Mouse (Mus musculus): ENCODE measurements around the gene Fkbp5. TPM values are rescaled to one million over a fixed set of nuclear protein-coding genes. Genes with fewer than 3 reads are reported as not detected.

The Fkbp5 gene
- total and polyA plus RNA-seq, 3 experiments = 14.4 to 31.4 (median 22.6) TPM

DNA sequence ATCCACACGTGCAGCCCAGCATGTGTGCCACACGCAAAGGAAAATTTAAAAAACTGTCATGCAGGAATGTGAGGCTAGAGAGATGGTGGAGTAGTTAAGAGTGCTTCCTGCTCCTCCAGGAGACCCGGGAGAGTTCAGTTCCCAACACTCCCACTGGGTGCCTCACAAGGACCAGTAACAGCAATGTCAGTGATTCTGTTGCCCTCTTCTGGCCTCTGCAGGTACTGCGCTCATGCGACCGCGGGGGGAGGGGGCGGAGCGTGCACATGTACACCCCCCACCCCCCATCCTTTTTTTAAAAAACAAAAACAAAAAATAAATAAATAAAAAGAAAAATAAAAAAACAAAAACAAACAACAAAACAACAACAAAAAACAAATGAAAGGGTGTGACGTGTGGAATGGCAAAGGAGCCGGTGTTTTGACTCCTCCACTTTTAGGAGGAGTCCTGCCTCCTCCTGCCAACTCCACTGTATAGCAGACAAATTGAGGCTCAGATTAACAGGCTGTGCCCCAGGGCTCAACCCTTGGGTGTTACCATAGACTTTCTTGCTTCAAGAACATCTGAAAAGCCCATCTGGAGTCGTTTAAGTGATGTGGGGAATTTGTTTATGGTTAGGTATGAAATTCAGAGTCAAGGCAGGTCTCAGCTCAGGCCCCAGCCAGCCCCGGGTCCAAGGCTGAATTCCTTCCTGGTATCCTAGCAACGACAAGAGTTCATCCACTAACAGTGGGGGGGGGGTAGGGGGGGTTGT is 35.9 kb upstream of the Fkbp5 start:
- H3K27ac ChIP-seq (ENCODE audit: insufficient read depth, low read depth) = no peak overlapping the region
- peaks cover 34% of the 10 kb centered on the region for H3K27me3 ChIP-seq (replicated peaks)
- H3K9ac ChIP-seq (ENCODE audit: insufficient read depth, low read depth) = no peak overlapping the region

GRCm38 (mm10) chr17:28549111-28549510 is 31.8 kb upstream of the Fkbp5 start, which contains the start of gene Clpsl2:
Clpsl2 (plus strand) TSS chr17:28549411.
- in situ Hi-C loops (cut with MboI; ENCODE audit: low pct_ligation_motif_present, low pct_unique_long_range_greater_than_20kb, low sequenced_read_pairs) (no loop called here), dilution Hi-C loops (cut with MboI; ENCODE audit: extremely low pct_ligation_motif_present, extremely low pct_unique_long_range_greater_than_20kb, low sequenced_read_pairs) (no loop called here)
- Histone ChIP-seq H3K9me3 (replicated peaks; ENCODE audit: low read length) (peaks cover 3% of the 10 kb centered on the region), H3K79me2 (replicated peaks; ENCODE audit: control insufficient read depth, extremely low read depth, insufficient read depth, poor library complexity, severe bottlenecking) (no peaks in the 10 kb centered on the region), H3K4me3 (replicated peaks in 1 of 3; ENCODE audit: low read depth in 2 of 3, low read length in 2 of 3, poor library complexity in 1 of 3) (no peak within 1 kb of the TSS), H3K36me3 (replicated peaks in 1 of 2; ENCODE audit: control insufficient read depth in 1 of 2, insufficient read depth in 1 of 2, low read length in 1 of 2) (no peaks in the 10 kb centered on the region), H3K4me2 (ENCODE audit: insufficient read depth, low read depth, poor library complexity, severe bottlenecking) (no peak within 1 kb of the TSS), H3K4me1 (ENCODE audit: control insufficient read depth in 1 of 2, insufficient read depth in 2 of 2) (peaks cover 0 to 2% of the 10 kb centered on the region in 2 experiments; a peak in 1 of 4 replicates), H3K27ac (ENCODE audit: insufficient read depth, low read depth) (no peak within 1 kb of the TSS; the same call in 1 of the 2 replicates), H3K9ac (ENCODE audit: insufficient read depth, low read depth) (no peak within 1 kb of the TSS), H3K27me3 (replicated peaks) (peaks cover 46% of the 10 kb centered on the region)
- no peak for DNase-seq (ENCODE audit: extremely low read depth)
- no peak for TF ChIP-seq MAX (IDR thresholded peaks at IDR 0.05; ENCODE audit: low read length)
- TF ChIP-seq ZNF384 (IDR thresholded peaks at IDR 0.05; ENCODE audit: low read depth, low read length) = no peak
- TF ChIP-seq POLR2A (IDR thresholded peaks at IDR 0.05; ENCODE audit: low read depth, low read length) = no peak
- no peak for TF ChIP-seq UBTF (IDR thresholded peaks at IDR 0.05; ENCODE audit: low read depth, low read length)
- no peak for TF ChIP-seq SMC3 (IDR thresholded peaks at IDR 0.05; ENCODE audit: low read depth, low read length)
- no peak for TF ChIP-seq TBP (conservative IDR thresholded peaks at IDR 0.05; ENCODE audit: low read depth, low read length)
- TF ChIP-seq POLR2AphosphoS2 (IDR thresholded peaks at IDR 0.05; ENCODE audit: low read depth, low read length) = no peak
- TF ChIP-seq ZKSCAN1 (IDR thresholded peaks at IDR 0.05; ENCODE audit: borderline replicate concordance, low read depth, low read length) = no peak
- no peak for TF ChIP-seq BHLHE40 (IDR thresholded peaks at IDR 0.05; ENCODE audit: low read depth, low read length)
- no peak for TF ChIP-seq IRF4 (IDR thresholded peaks at IDR 0.05; ENCODE audit: low read depth, low read length)
- TF ChIP-seq KAT2A (IDR thresholded peaks at IDR 0.05; ENCODE audit: insufficient replicate concordance, low read length) = no peak
- no peak for TF ChIP-seq MEF2A (IDR thresholded peaks at IDR 0.05; ENCODE audit: borderline replicate concordance, low read depth, low read length)
- no peak for TF ChIP-seq RCOR1 (conservative IDR thresholded peaks at IDR 0.05; ENCODE audit: low read depth, low read length)
- no peak for TF ChIP-seq CTCF (conservative IDR thresholded peaks at IDR 0.05 in 1 of 2, IDR thresholded peaks at IDR 0.05 in 1 of 2; ENCODE audit: low read depth in 2 of 2, low read length in 2 of 2)
- TF ChIP-seq ELF1 (IDR thresholded peaks at IDR 0.05; ENCODE audit: low read depth, low read length) = no peak
- no peak for TF ChIP-seq MXI1 (IDR thresholded peaks at IDR 0.05; ENCODE audit: low read depth, low read length)
- no peak for TF ChIP-seq NELFE (IDR thresholded peaks at IDR 0.05; ENCODE audit: low read depth, low read length)
- TF ChIP-seq SIN3A (IDR thresholded peaks at IDR 0.05; ENCODE audit: low read length) = no peak

More for the DNA sequence above, 35.9 kb upstream of the Fkbp5 start:
- H3K4me1 ChIP-seq (ENCODE audit: control insufficient read depth in 1 of 2, insufficient read depth in 2 of 2) = peaks cover 0 to 18% of the 10 kb centered on the region in 2 experiments; a peak in 2 of 4 replicates
- dilution Hi-C loops (cut with MboI; ENCODE audit: extremely low pct_ligation_motif_present, extremely low pct_unique_long_range_greater_than_20kb, low sequenced_read_pairs) = no loop called here
- H3K4me2 ChIP-seq (ENCODE audit: insufficient read depth, low read depth, poor library complexity, severe bottlenecking) = no peak overlapping the region
- H3K36me3 ChIP-seq (replicated peaks in 1 of 2; ENCODE audit: control insufficient read depth in 1 of 2, insufficient read depth in 1 of 2, low read length in 1 of 2) = no peaks in the 10 kb centered on the region
- in situ Hi-C loops (cut with MboI; ENCODE audit: low pct_ligation_motif_present, low pct_unique_long_range_greater_than_20kb, low sequenced_read_pairs) = no loop called here
- TF ChIP-seq CTCF (conservative IDR thresholded peaks at IDR 0.05 in 1 of 2, IDR thresholded peaks at IDR 0.05 in 1 of 2; ENCODE audit: low read depth in 2 of 2, low read length in 2 of 2) = peak; percentile 63 to 97
- TF ChIP-seq USF1 (IDR thresholded peaks at IDR 0.05; ENCODE audit: low read depth, low read length) = no peak
- TF ChIP-seq USF2 (conservative IDR thresholded peaks at IDR 0.05; ENCODE audit: low read depth, low read length) = no peak
- TF ChIP-seq CHD1 (IDR thresholded peaks at IDR 0.05; ENCODE audit: low read depth, low read length) = no peak
- TF ChIP-seq MYC (IDR thresholded peaks at IDR 0.05; ENCODE audit: low read depth, low read length) = peak; percentile 66; the same call in 1 of the 2 replicates
- no peak for TF ChIP-seq RCOR1 (conservative IDR thresholded peaks at IDR 0.05; ENCODE audit: low read depth, low read length)
- TF ChIP-seq ZNF384 (IDR thresholded peaks at IDR 0.05; ENCODE audit: low read depth, low read length) = no peak
- TF ChIP-seq JUND (conservative IDR thresholded peaks at IDR 0.05; ENCODE audit: low read depth, low read length) = no peak
- no peak for TF ChIP-seq PAX5 (IDR thresholded peaks at IDR 0.05; ENCODE audit: low read length)
- TF ChIP-seq RAD21 (IDR thresholded peaks at IDR 0.05; ENCODE audit: low read depth, low read length) = peak; percentile 67
- peak; percentile 60 for TF ChIP-seq BHLHE40 (IDR thresholded peaks at IDR 0.05; ENCODE audit: low read depth, low read length)
- TF ChIP-seq ZKSCAN1 (IDR thresholded peaks at IDR 0.05; ENCODE audit: borderline replicate concordance, low read depth, low read length) = no peak
- TF ChIP-seq MAZ (IDR thresholded peaks at IDR 0.05; ENCODE audit: low read depth, low read length) = peak; percentile 75
- TF ChIP-seq E2F4 (IDR thresholded peaks at IDR 0.05; ENCODE audit: insufficient replicate concordance, low read depth, low read length) = no peak
- TF ChIP-seq NELFE (IDR thresholded peaks at IDR 0.05; ENCODE audit: low read depth, low read length) = peak; percentile 47; the same call in 1 of the 2 replicates
- no peak for TF ChIP-seq UBTF (IDR thresholded peaks at IDR 0.05; ENCODE audit: low read depth, low read length)
- no peak; the same call in 1 of the 2 replicates for TF ChIP-seq ZC3H11A (IDR thresholded peaks at IDR 0.05; ENCODE audit: low read depth, low read length)
- TF ChIP-seq MAFK (IDR thresholded peaks at IDR 0.05; ENCODE audit: insufficient replicate concordance, low read length) = no peak
- no peak for TF ChIP-seq GABPA (IDR thresholded peaks at IDR 0.05; ENCODE audit: insufficient replicate concordance, low read depth, low read length)
- TF ChIP-seq MAX (IDR thresholded peaks at IDR 0.05; ENCODE audit: low read length) = peak; percentile 48; the same call in 1 of the 2 replicates
- peak; percentile 47; the same call in 1 of the 2 replicates for TF ChIP-seq IRF4 (IDR thresholded peaks at IDR 0.05; ENCODE audit: low read depth, low read length)
- no peak for TF ChIP-seq EP300 (IDR thresholded peaks at IDR 0.05; ENCODE audit: low read length)
- TF ChIP-seq SIN3A (IDR thresholded peaks at IDR 0.05; ENCODE audit: low read length) = no peak
- no peak for TF ChIP-seq POLR2A (IDR thresholded peaks at IDR 0.05; ENCODE audit: low read depth, low read length)
- TF ChIP-seq POLR2AphosphoS2 (IDR thresholded peaks at IDR 0.05; ENCODE audit: low read depth, low read length) = no peak
- TF ChIP-seq TCF12 (IDR thresholded peaks at IDR 0.05; ENCODE audit: low read depth, low read length) = no peak
- TF ChIP-seq MXI1 (IDR thresholded peaks at IDR 0.05; ENCODE audit: low read depth, low read length) = no peak
- TF ChIP-seq KAT2A (IDR thresholded peaks at IDR 0.05; ENCODE audit: insufficient replicate concordance, low read length) = no peak
- no peak for TF ChIP-seq TBP (conservative IDR thresholded peaks at IDR 0.05; ENCODE audit: low read depth, low read length)
- TF ChIP-seq CHD2 (IDR thresholded peaks at IDR 0.05; ENCODE audit: low read length) = peak; percentile 67; the same call in 1 of the 2 replicates
- TF ChIP-seq HCFC1 (IDR thresholded peaks at IDR 0.05; ENCODE audit: low read depth, low read length) = no peak
- no peak for TF ChIP-seq JUN (IDR thresholded peaks at IDR 0.05; ENCODE audit: insufficient read depth, low read depth, low read length)
- TF ChIP-seq ZMIZ1 (IDR thresholded peaks at IDR 0.05; ENCODE audit: low read depth, low read length) = no peak
- TF ChIP-seq SMC3 (IDR thresholded peaks at IDR 0.05; ENCODE audit: low read depth, low read length) = peak; percentile 72
- no peak for TF ChIP-seq MEF2A (IDR thresholded peaks at IDR 0.05; ENCODE audit: borderline replicate concordance, low read depth, low read length)
- TF ChIP-seq NRF1 (IDR thresholded peaks at IDR 0.05; ENCODE audit: low read depth, low read length) = no peak
- TF ChIP-seq ELF1 (IDR thresholded peaks at IDR 0.05; ENCODE audit: low read depth, low read length) = peak; percentile 22; the same call in 1 of the 2 replicates
- TF ChIP-seq ETS1 (conservative IDR thresholded peaks at IDR 0.05; ENCODE audit: low read depth, low read length) = no peak
- no peaks in the 10 kb centered on the region for H3K79me2 ChIP-seq (replicated peaks; ENCODE audit: control insufficient read depth, extremely low read depth, insufficient read depth, poor library complexity, severe bottlenecking)
- H3K9me3 ChIP-seq (replicated peaks; ENCODE audit: low read length) = peaks cover 6% of the 10 kb centered on the region
- DNase-seq (ENCODE audit: extremely low read depth) = peak; percentile 60
- H3K4me3 ChIP-seq (replicated peaks in 1 of 3; ENCODE audit: low read depth in 2 of 3, low read length in 2 of 3, poor library complexity in 1 of 3) = no peak overlapping the region
